Mouse (Mus musculus): Measurements from ENCODE around the gene Pcdh9. TPM values are rescaled to one million over a fixed set of nuclear protein-coding genes. Genes with fewer than 3 reads are reported as not detected.
"Not testable (repeated sequence)": the region's sequence is repeated elsewhere in the genome, so short reads cannot be mapped to it uniquely, and the experiment has no call there.

Pcdh9 gene
- polyA plus RNA-seq, 1 experiment = 0.30 TPM

DNA sequence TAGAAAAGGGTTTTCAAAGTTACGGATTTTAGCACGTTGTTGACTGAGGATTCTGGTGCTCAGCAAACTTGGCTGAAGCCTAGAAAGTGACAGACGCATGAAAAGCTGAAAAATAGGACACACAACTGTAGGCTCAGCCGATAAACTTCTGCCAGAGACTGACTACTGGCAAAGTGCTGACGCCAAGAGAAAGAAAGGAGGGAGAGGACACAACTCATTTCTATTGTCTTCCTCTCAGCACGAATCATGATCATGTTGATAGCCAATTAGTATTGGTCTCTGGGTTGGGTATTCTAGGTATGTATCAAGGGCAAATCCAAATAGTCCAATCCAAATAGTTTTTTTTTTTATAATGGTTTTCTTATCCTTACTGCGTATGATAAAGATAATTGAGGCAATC lies 605.3 kb downstream of the Pcdh9 start:
- Histone ChIP-seq H3K27ac (ENCODE audit: insufficient read depth, low read depth, low read length) (no peak overlapping the region), H3K36me3 (ENCODE audit: control insufficient read depth, insufficient read depth, low read length) (no peaks in the 10 kb centered on the region), H3K4me1 (ENCODE audit: control insufficient read depth, insufficient read depth, low read length) (no peaks in the 10 kb centered on the region), H3K4me3 (ENCODE audit: insufficient read depth, low read depth, low read length) (no peak overlapping the region), H3K27me3 (replicated peaks; ENCODE audit: control insufficient read depth, insufficient read depth, low read length) (no peaks in the 10 kb centered on the region)
- TF ChIP-seq POLR2A (IDR thresholded peaks at IDR 0.05; ENCODE audit: low read depth, low read length) (no peak), CTCF (conservative IDR thresholded peaks at IDR 0.05; ENCODE audit: insufficient read depth, insufficient read length, low read depth, low read length) (no peak)
- no peak for DNase-seq
- WGBS = 77% methylated on average over 7 of the region's 7 CpGs

DNA sequence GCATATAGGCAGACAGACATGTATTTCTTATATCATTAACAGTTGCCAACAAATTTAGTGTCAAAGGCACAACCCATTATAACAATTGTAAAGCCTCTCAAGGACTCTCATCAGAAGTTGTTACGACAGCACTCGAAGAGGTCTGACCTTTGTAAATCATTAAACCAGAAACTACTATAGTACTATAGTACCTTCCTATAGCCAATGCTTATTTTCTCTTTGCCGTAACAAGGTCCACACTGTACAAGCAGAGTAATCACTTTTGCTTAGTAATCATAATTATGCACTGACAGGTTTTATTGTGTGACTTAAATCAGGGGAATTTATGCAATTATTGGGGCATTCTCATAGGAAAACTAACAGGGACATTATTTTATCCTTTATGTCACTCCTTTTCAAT lies 606.5 kb downstream of the Pcdh9 start:
- DNase-seq = no peak
- H3K4me1 ChIP-seq (ENCODE audit: control insufficient read depth, insufficient read depth, low read length) = no peaks in the 10 kb centered on the region
- no peaks in the 10 kb centered on the region for H3K27me3 ChIP-seq (replicated peaks; ENCODE audit: control insufficient read depth, insufficient read depth, low read length)
- no peak overlapping the region for H3K4me3 ChIP-seq (ENCODE audit: insufficient read depth, low read depth, low read length)
- no peak for TF ChIP-seq CTCF (conservative IDR thresholded peaks at IDR 0.05; ENCODE audit: insufficient read depth, insufficient read length, low read depth, low read length)
- no peak for TF ChIP-seq POLR2A (IDR thresholded peaks at IDR 0.05; ENCODE audit: low read depth, low read length)
- no peak overlapping the region for H3K27ac ChIP-seq (ENCODE audit: insufficient read depth, low read depth, low read length)
- H3K36me3 ChIP-seq (ENCODE audit: control insufficient read depth, insufficient read depth, low read length) = no peaks in the 10 kb centered on the region
- WGBS = 71% methylated on average over 3 of the region's 3 CpGs

- no peak for DNase-seq
- H3K27ac ChIP-seq (ENCODE audit: insufficient read depth, low read depth, low read length) = no peak overlapping the region
- TF ChIP-seq POLR2A (IDR thresholded peaks at IDR 0.05; ENCODE audit: low read depth, low read length) (no peak), CTCF (conservative IDR thresholded peaks at IDR 0.05; ENCODE audit: insufficient read depth, insufficient read length, low read depth, low read length) (no peak)
Observed at GRCm38 (mm10) chr14:93275661-93276060, 614.8 kb downstream of the Pcdh9 start.

GRCm38 (mm10) chr14:93274767-93275166 lies 615.7 kb downstream of the Pcdh9 start:
- H3K27me3 ChIP-seq (replicated peaks; ENCODE audit: control insufficient read depth, insufficient read depth, low read length) = no peaks in the 10 kb centered on the region
- no peak overlapping the region for H3K27ac ChIP-seq (ENCODE audit: insufficient read depth, low read depth, low read length)
- no peak for DNase-seq
- TF ChIP-seq CTCF (conservative IDR thresholded peaks at IDR 0.05; ENCODE audit: insufficient read depth, insufficient read length, low read depth, low read length) = no peak
- no peak for TF ChIP-seq POLR2A (IDR thresholded peaks at IDR 0.05; ENCODE audit: low read depth, low read length)
- no peaks in the 10 kb centered on the region for H3K4me1 ChIP-seq (ENCODE audit: control insufficient read depth, insufficient read depth, low read length)
- no peaks in the 10 kb centered on the region for H3K36me3 ChIP-seq (ENCODE audit: control insufficient read depth, insufficient read depth, low read length)
- no peak overlapping the region for H3K4me3 ChIP-seq (ENCODE audit: insufficient read depth, low read depth, low read length)

More at GRCm38 (mm10) chr14:93275661-93276060, 614.8 kb downstream of the Pcdh9 start:
- Histone ChIP-seq H3K36me3 (ENCODE audit: control insufficient read depth, insufficient read depth, low read length) (no peaks in the 10 kb centered on the region), H3K4me1 (ENCODE audit: control insufficient read depth, insufficient read depth, low read length) (no peaks in the 10 kb centered on the region), H3K4me3 (ENCODE audit: insufficient read depth, low read depth, low read length) (no peak overlapping the region), H3K27me3 (replicated peaks; ENCODE audit: control insufficient read depth, insufficient read depth, low read length) (no peaks in the 10 kb centered on the region)

- Histone ChIP-seq H3K27me3 (replicated peaks; ENCODE audit: control insufficient read depth, insufficient read depth, low read length) (no peaks in the 10 kb centered on the region), H3K36me3 (ENCODE audit: control insufficient read depth, insufficient read depth, low read length) (no peaks in the 10 kb centered on the region), H3K27ac (ENCODE audit: insufficient read depth, low read depth, low read length) (no peak overlapping the region), H3K4me3 (ENCODE audit: insufficient read depth, low read depth, low read length) (no peak overlapping the region), H3K4me1 (ENCODE audit: control insufficient read depth, insufficient read depth, low read length) (no peaks in the 10 kb centered on the region)
- 75% methylated on average over 1 of the region's 1 CpGs for WGBS
- no peak for TF ChIP-seq POLR2A (IDR thresholded peaks at IDR 0.05; ENCODE audit: low read depth, low read length)
- TF ChIP-seq CTCF (conservative IDR thresholded peaks at IDR 0.05; ENCODE audit: insufficient read depth, insufficient read length, low read depth, low read length) = no peak
- no peak for DNase-seq
Observed at GRCm38 (mm10) chr14:93253411-93253810, 637.1 kb downstream of the Pcdh9 start.

GRCm38 (mm10) chr14:93240263-93240662 lies 650.2 kb downstream of the Pcdh9 start:
- WGBS = 75% methylated on average over 3 of the region's 3 CpGs
- no peak overlapping the region for H3K4me3 ChIP-seq (ENCODE audit: insufficient read depth, low read depth, low read length)
- no peak for DNase-seq
- no peak for TF ChIP-seq POLR2A (IDR thresholded peaks at IDR 0.05; ENCODE audit: low read depth, low read length)
- no peak for TF ChIP-seq CTCF (conservative IDR thresholded peaks at IDR 0.05; ENCODE audit: insufficient read depth, insufficient read length, low read depth, low read length)
- no peak overlapping the region for H3K27ac ChIP-seq (ENCODE audit: insufficient read depth, low read depth, low read length)
- H3K4me1 ChIP-seq (ENCODE audit: control insufficient read depth, insufficient read depth, low read length) = no peaks in the 10 kb centered on the region
- no peaks in the 10 kb centered on the region for H3K27me3 ChIP-seq (replicated peaks; ENCODE audit: control insufficient read depth, insufficient read depth, low read length)
- H3K36me3 ChIP-seq (ENCODE audit: control insufficient read depth, insufficient read depth, low read length) = no peaks in the 10 kb centered on the region

GRCm38 (mm10) chr14:93234333-93234732 lies 656.1 kb downstream of the Pcdh9 start:
- WGBS = 80% methylated on average over 3 of the region's 3 CpGs
- H3K4me1 ChIP-seq (ENCODE audit: control insufficient read depth, insufficient read depth, low read length) = no peaks in the 10 kb centered on the region

DNA sequence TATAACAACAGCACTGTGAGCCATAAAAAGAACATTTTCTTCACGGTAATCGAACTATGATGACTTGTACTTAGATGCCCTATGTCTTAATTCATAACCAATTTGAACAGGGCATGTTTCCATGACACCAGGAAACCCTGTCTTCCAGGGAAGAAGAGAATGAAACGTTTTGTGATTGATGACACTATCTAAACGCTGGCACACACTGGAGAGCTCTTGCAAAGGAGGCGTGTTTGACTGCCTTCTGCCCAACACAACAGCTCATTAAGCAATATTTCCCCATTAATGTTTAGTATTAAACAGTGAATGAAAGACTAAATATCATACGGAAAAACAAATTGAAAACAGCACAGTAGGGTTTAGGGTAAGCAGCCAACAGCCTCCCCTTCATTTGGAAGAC lies 656.9 kb downstream of the Pcdh9 start:
- H3K4me1 ChIP-seq (ENCODE audit: control insufficient read depth, insufficient read depth, low read length) = no peaks in the 10 kb centered on the region
- H3K27ac ChIP-seq (ENCODE audit: insufficient read depth, low read depth, low read length) = no peak overlapping the region
- no peak for DNase-seq
- no peaks in the 10 kb centered on the region for H3K36me3 ChIP-seq (ENCODE audit: control insufficient read depth, insufficient read depth, low read length)
- no peak overlapping the region for H3K4me3 ChIP-seq (ENCODE audit: insufficient read depth, low read depth, low read length)
- 41% methylated on average over 6 of the region's 6 CpGs for WGBS
- TF ChIP-seq CTCF (conservative IDR thresholded peaks at IDR 0.05; ENCODE audit: insufficient read depth, insufficient read length, low read depth, low read length) = no peak
- no peak for TF ChIP-seq POLR2A (IDR thresholded peaks at IDR 0.05; ENCODE audit: low read depth, low read length)
- H3K27me3 ChIP-seq (replicated peaks; ENCODE audit: control insufficient read depth, insufficient read depth, low read length) = no peaks in the 10 kb centered on the region; the same call in 1 of the 2 replicates

More at GRCm38 (mm10) chr14:93234333-93234732, 656.1 kb downstream of the Pcdh9 start:
- Histone ChIP-seq H3K36me3 (ENCODE audit: control insufficient read depth, insufficient read depth, low read length) (no peaks in the 10 kb centered on the region), H3K4me3 (ENCODE audit: insufficient read depth, low read depth, low read length) (no peak overlapping the region), H3K27me3 (replicated peaks; ENCODE audit: control insufficient read depth, insufficient read depth, low read length) (no peaks in the 10 kb centered on the region), H3K27ac (ENCODE audit: insufficient read depth, low read depth, low read length) (no peak overlapping the region)
- no peak for DNase-seq
- TF ChIP-seq POLR2A (IDR thresholded peaks at IDR 0.05; ENCODE audit: low read depth, low read length) (no peak), CTCF (conservative IDR thresholded peaks at IDR 0.05; ENCODE audit: insufficient read depth, insufficient read length, low read depth, low read length) (no peak)

- 97% methylated on average over 11 of the region's 15 CpGs for WGBS
- H3K36me3 ChIP-seq (ENCODE audit: control insufficient read depth, insufficient read depth, low read length) = not testable (repeated sequence)
- DNase-seq = peak; percentile 76
Observed at GRCm38 (mm10) chr14:93214846-93215245, 675.6 kb downstream of the Pcdh9 start.

More at GRCm38 (mm10) chr14:93214846-93215245, 675.6 kb downstream of the Pcdh9 start:
- not testable (repeated sequence) for H3K4me3 ChIP-seq (ENCODE audit: insufficient read depth, low read depth, low read length); H3K27ac ChIP-seq (ENCODE audit: insufficient read depth, low read depth, low read length); H3K4me1 ChIP-seq (ENCODE audit: control insufficient read depth, insufficient read depth, low read length); H3K27me3 ChIP-seq (replicated peaks; ENCODE audit: control insufficient read depth, insufficient read depth, low read length)
